Mouse (Mus musculus): ENCODE measurements around the gene Fcna. TPM values are rescaled to one million over a fixed set of nuclear protein-coding genes. Genes with fewer than 3 reads are reported as not detected.

Gene Fcna
- polyA plus RNA-seq, 1 experiment: not detected

DNA sequence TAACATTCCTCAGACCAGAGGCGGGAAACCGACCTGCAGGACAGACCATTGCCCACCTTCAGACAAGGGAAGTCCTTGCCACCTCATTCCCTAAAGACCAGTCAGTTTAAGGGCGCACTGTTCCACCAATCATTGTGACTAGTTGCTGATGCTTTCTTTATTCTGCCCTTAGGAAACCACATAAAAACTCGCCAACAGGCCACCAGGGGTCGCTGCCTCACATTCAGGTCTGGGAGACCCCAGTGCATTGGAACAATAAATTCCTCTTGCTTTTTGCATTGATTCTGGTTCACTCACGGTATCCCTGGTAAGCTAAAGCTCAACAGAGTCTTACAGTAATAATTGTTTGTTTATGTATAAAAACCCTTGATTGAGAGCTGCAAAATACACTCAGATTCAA lies 12.1 kb upstream of the Fcna start:
- H3K36me3 ChIP-seq (ENCODE audit: control insufficient read depth, insufficient read depth, low read length, poor library complexity, severe bottlenecking): no peaks in the 10 kb centered on the region
- no peak overlapping the region for H3K27ac ChIP-seq (ENCODE audit: insufficient read depth, low read length)
- H3K9me3 ChIP-seq (replicated peaks; ENCODE audit: control insufficient read depth, insufficient read depth, low read length, poor library complexity, severe bottlenecking): no peaks in the 10 kb centered on the region
- H3K9ac ChIP-seq (ENCODE audit: low read depth, poor library complexity, severe bottlenecking): no peak overlapping the region
- no peaks in the 10 kb centered on the region for H3K27me3 ChIP-seq (ENCODE audit: control insufficient read depth, insufficient read depth, low read length, poor library complexity, severe bottlenecking)
- TF ChIP-seq POLR2A (IDR thresholded peaks at IDR 0.05; ENCODE audit: insufficient read depth, low read length) (no peak), CTCF (IDR thresholded peaks at IDR 0.05; ENCODE audit: low read depth, low read length) (peak; percentile 78)
- no peak overlapping the region for H3K4me3 ChIP-seq (ENCODE audit: low read depth, low read length)
- no peaks in the 10 kb centered on the region for H3K4me1 ChIP-seq (ENCODE audit: control insufficient read depth, insufficient read depth, low read length)

DNA sequence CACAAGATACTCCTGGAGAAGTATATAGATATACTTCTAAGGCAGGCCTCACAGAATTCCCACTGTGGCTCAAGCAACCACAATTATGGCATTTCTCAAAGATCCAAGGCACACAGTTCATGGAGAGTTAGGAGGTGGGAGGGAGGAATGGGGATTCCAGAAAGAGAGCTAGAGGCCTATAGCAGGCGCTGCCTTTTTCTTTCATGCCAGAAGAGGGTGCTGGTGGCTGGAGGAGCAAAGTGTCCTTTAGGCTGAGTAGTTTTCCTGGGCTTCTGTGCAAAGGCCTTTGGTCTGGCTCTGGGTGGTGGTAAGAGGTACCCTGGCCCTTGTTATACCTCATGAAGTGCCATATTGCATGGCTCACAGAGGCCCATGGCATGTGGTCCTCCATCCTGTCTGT lies 6.2 kb upstream of the Fcna start:
- H3K9me3 ChIP-seq (replicated peaks; ENCODE audit: control insufficient read depth, insufficient read depth, low read length, poor library complexity, severe bottlenecking): no peaks in the 10 kb centered on the region
- no peaks in the 10 kb centered on the region for H3K36me3 ChIP-seq (ENCODE audit: control insufficient read depth, insufficient read depth, low read length, poor library complexity, severe bottlenecking)
- no peaks in the 10 kb centered on the region for H3K27me3 ChIP-seq (ENCODE audit: control insufficient read depth, insufficient read depth, low read length, poor library complexity, severe bottlenecking)
- H3K4me3 ChIP-seq (ENCODE audit: low read depth, low read length): no peak overlapping the region
- H3K9ac ChIP-seq (ENCODE audit: low read depth, poor library complexity, severe bottlenecking): no peak overlapping the region
- H3K27ac ChIP-seq (ENCODE audit: insufficient read depth, low read length): no peak overlapping the region
- no peaks in the 10 kb centered on the region for H3K4me1 ChIP-seq (ENCODE audit: control insufficient read depth, insufficient read depth, low read length)
- peak; percentile 20 for TF ChIP-seq CTCF (IDR thresholded peaks at IDR 0.05; ENCODE audit: low read depth, low read length)
- no peak for TF ChIP-seq POLR2A (IDR thresholded peaks at IDR 0.05; ENCODE audit: insufficient read depth, low read length)

DNA sequence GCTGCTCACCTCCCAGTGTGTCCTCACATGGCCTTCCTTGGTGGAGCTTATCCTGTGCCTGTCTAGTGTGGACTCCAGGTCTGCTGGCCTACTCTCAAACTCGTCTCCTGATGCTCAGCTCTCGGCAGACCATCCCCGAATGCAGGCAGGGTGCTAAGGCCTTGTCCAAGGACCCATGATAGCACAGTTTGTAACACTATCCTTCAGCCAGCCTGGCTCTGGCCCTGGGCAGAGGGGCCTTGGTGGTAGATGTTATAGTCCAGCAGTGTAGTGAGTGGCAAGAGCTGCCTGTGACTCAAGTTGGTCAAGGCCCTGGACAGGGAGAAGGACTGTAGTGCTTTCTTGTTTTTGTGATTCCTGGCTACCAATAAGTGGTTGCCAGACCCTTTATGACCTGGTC lies 5.8 kb upstream of the Fcna start:
- Histone ChIP-seq H3K9me3 (replicated peaks; ENCODE audit: control insufficient read depth, insufficient read depth, low read length, poor library complexity, severe bottlenecking) (no peaks in the 10 kb centered on the region), H3K27ac (ENCODE audit: insufficient read depth, low read length) (no peak overlapping the region), H3K27me3 (ENCODE audit: control insufficient read depth, insufficient read depth, low read length, poor library complexity, severe bottlenecking) (no peaks in the 10 kb centered on the region), H3K9ac (ENCODE audit: low read depth, poor library complexity, severe bottlenecking) (no peak overlapping the region), H3K4me1 (ENCODE audit: control insufficient read depth, insufficient read depth, low read length) (no peaks in the 10 kb centered on the region), H3K36me3 (ENCODE audit: control insufficient read depth, insufficient read depth, low read length, poor library complexity, severe bottlenecking) (no peaks in the 10 kb centered on the region), H3K4me3 (ENCODE audit: low read depth, low read length) (no peak overlapping the region)
- TF ChIP-seq EP300 (IDR thresholded peaks at IDR 0.05; ENCODE audit: insufficient read depth, low read depth, low read length): no peak

DNA sequence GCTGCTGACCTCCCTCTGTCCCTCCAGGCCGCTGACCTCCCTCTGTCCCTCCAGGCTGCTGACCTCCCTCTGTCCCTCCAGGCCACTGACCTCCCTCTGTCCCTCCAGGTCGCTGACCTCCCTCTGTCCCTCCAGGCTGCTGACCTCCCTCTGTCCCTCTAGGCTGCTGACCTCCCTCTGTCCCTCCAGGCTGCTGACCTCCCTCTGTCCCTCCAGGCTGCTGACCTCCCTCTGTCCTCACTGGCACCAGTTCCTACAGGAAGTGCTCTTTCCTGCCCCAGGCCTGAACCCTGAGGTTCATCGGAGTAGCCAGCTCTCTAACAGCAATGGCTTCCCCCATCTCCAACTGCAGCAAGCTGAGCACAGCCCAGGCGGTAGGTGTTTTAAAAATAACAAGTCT lies 908 bp upstream of the Fcna start:
- Histone ChIP-seq H3K9ac (ENCODE audit: low read depth, poor library complexity, severe bottlenecking) (no peak overlapping the region), H3K36me3 (ENCODE audit: control insufficient read depth, insufficient read depth, low read length, poor library complexity, severe bottlenecking) (no peaks in the 10 kb centered on the region), H3K9me3 (replicated peaks; ENCODE audit: control insufficient read depth, insufficient read depth, low read length, poor library complexity, severe bottlenecking) (no peaks in the 10 kb centered on the region), H3K27me3 (ENCODE audit: control insufficient read depth, insufficient read depth, low read length, poor library complexity, severe bottlenecking) (no peaks in the 10 kb centered on the region), H3K4me3 (ENCODE audit: low read depth, low read length) (no peak overlapping the region), H3K4me1 (ENCODE audit: control insufficient read depth, insufficient read depth, low read length) (no peaks in the 10 kb centered on the region), H3K27ac (ENCODE audit: insufficient read depth, low read length) (no peak overlapping the region)
- TF ChIP-seq CTCF (IDR thresholded peaks at IDR 0.05; ENCODE audit: low read depth, low read length): no peak
- no peak for TF ChIP-seq EP300 (IDR thresholded peaks at IDR 0.05; ENCODE audit: insufficient read depth, low read depth, low read length)
- no peak for TF ChIP-seq POLR2A (IDR thresholded peaks at IDR 0.05; ENCODE audit: insufficient read depth, low read length)

- TF ChIP-seq CTCF (IDR thresholded peaks at IDR 0.05; ENCODE audit: low read depth, low read length) (no peak), EP300 (IDR thresholded peaks at IDR 0.05; ENCODE audit: insufficient read depth, low read depth, low read length) (no peak), POLR2A (IDR thresholded peaks at IDR 0.05; ENCODE audit: insufficient read depth, low read length) (no peak)
- H3K4me3 ChIP-seq (ENCODE audit: low read depth, low read length): no peak overlapping the region
- no peaks in the 10 kb centered on the region for H3K4me1 ChIP-seq (ENCODE audit: control insufficient read depth, insufficient read depth, low read length)
- no peak overlapping the region for H3K27ac ChIP-seq (ENCODE audit: insufficient read depth, low read length)
- no peaks in the 10 kb centered on the region for H3K9me3 ChIP-seq (replicated peaks; ENCODE audit: control insufficient read depth, insufficient read depth, low read length, poor library complexity, severe bottlenecking)
- no peaks in the 10 kb centered on the region for H3K36me3 ChIP-seq (ENCODE audit: control insufficient read depth, insufficient read depth, low read length, poor library complexity, severe bottlenecking)
- no peaks in the 10 kb centered on the region for H3K27me3 ChIP-seq (ENCODE audit: control insufficient read depth, insufficient read depth, low read length, poor library complexity, severe bottlenecking)
- no peak overlapping the region for H3K9ac ChIP-seq (ENCODE audit: low read depth, poor library complexity, severe bottlenecking)
Measured at GRCm38 (mm10) chr2:25625986-25626385, 1.8 kb downstream of the Fcna start.

GRCm38 (mm10) chr2:25621229-25622200 lies 6.3 kb downstream of the Fcna start, which contains the start of gene Tmem141:
TSS of gene Tmem141 (minus strand) at chr2:25622005.
- Histone ChIP-seq H3K9ac (ENCODE audit: low read depth, poor library complexity, severe bottlenecking) (peak within 1 kb of the TSS; percentile 42), H3K36me3 (ENCODE audit: control insufficient read depth, insufficient read depth, low read length, poor library complexity, severe bottlenecking) (no peaks in the 10 kb centered on the region), H3K4me3 (ENCODE audit: low read depth, low read length) (peak within 1 kb of the TSS; percentile 86), H3K9me3 (replicated peaks; ENCODE audit: control insufficient read depth, insufficient read depth, low read length, poor library complexity, severe bottlenecking) (no peaks in the 10 kb centered on the region), H3K4me1 (ENCODE audit: control insufficient read depth, insufficient read depth, low read length) (no peaks in the 10 kb centered on the region), H3K27ac (ENCODE audit: insufficient read depth, low read length) (no peak within 1 kb of the TSS), H3K27me3 (ENCODE audit: control insufficient read depth, insufficient read depth, low read length, poor library complexity, severe bottlenecking) (0 out of 2 replicates have a peak, but pooled peaks cover 1% of the 10 kb centered on the region)
- peak; percentile 88 for TF ChIP-seq CTCF (IDR thresholded peaks at IDR 0.05; ENCODE audit: low read depth, low read length)
- TF ChIP-seq EP300 (IDR thresholded peaks at IDR 0.05; ENCODE audit: insufficient read depth, low read depth, low read length): no peak
- no peak for TF ChIP-seq POLR2A (IDR thresholded peaks at IDR 0.05; ENCODE audit: insufficient read depth, low read length)
